Mouse (Mus musculus) layer of hippocampus, postnatal 36 days (tissue): ENCODE measurements around the gene Bpnt1. TPM values are rescaled to one million over a fixed set of nuclear protein-coding genes. Genes with fewer than 3 reads are reported as not detected.
A peak's percentile ranks its signal among the peaks of the same experiment; 100 is the strongest.

Experiments used
- DNase-seq, 2 experiments: peaks; one replicate each; pipeline ENCODE4 v3.0.0; 2022
- total RNA-seq, 2 experiments: library from RNA; stranded (reverse); gene quantifications; 2 replicates each; pipeline ENCODE4 v1.2.3; 2021

The Bpnt1 gene
- total RNA-seq, 2 experiments from 2014 or later: 74.8 to 76.2 TPM

GRCm38 (mm10) chr1:185331364-185331763, 585 bp upstream of the Bpnt1 start:
- DNase-seq: no peak

GRCm38 (mm10) chr1:185333651-185334050, 1.7 kb downstream of the Bpnt1 start:
- no peak for DNase-seq

- no peak for DNase-seq
Observed at GRCm38 (mm10) chr1:185334136-185334535, 2.2 kb downstream of the Bpnt1 start.

GRCm38 (mm10) chr1:185335231-185335765, 3.3 kb downstream of the Bpnt1 start:
- DNase-seq: no peak

- no peak for DNase-seq
Observed at GRCm38 (mm10) chr1:185336535-185336934, 4.6 kb downstream of the Bpnt1 start.

- DNase-seq: no peak
Observed at GRCm38 (mm10) chr1:185342441-185342840, 10.5 kb downstream of the Bpnt1 start.

- no peak for DNase-seq
Observed at GRCm38 (mm10) chr1:185343422-185343821, 11.5 kb downstream of the Bpnt1 start.

GRCm38 (mm10) chr1:185346188-185346587, 14.2 kb downstream of the Bpnt1 start:
- DNase-seq: no peak

GRCm38 (mm10) chr1:185349741-185350140, 17.8 kb downstream of the Bpnt1 start:
- no peak for DNase-seq

GRCm38 (mm10) chr1:185350611-185351010, 18.7 kb downstream of the Bpnt1 start:
- no peak for DNase-seq

- no peak for DNase-seq
Observed at GRCm38 (mm10) chr1:185352151-185352550, 20.2 kb downstream of the Bpnt1 start.

GRCm38 (mm10) chr1:185353351-185353750, 21.4 kb downstream of the Bpnt1 start:
- DNase-seq: no peak

GRCm38 (mm10) chr1:185354731-185355130, 22.8 kb downstream of the Bpnt1 start:
- DNase-seq: no peak

GRCm38 (mm10) chr1:185356246-185356645, 24.3 kb downstream of the Bpnt1 start:
- DNase-seq: no peak

GRCm38 (mm10) chr1:185358211-185358610, 26.3 kb downstream of the Bpnt1 start:
- no peak for DNase-seq

GRCm38 (mm10) chr1:185362677-185363520, 30.9 kb downstream of the Bpnt1 start, which contains the start of gene Eprs:
TSS of gene Eprs (plus strand) at chr1:185363044.
- peak; percentile 98 to 99 for DNase-seq

GRCm38 (mm10) chr1:185363526-185364182, 31.7 kb downstream of the Bpnt1 start:
- peak in 1 of 2 experiments; percentile 11 for DNase-seq

- DNase-seq: no peak
Observed at GRCm38 (mm10) chr1:185364183-185364540, 32.2 kb downstream of the Bpnt1 start.

- no peak for DNase-seq
Observed at GRCm38 (mm10) chr1:185367383-185367782, 35.4 kb downstream of the Bpnt1 start.

GRCm38 (mm10) chr1:185369979-185370378, 38.0 kb downstream of the Bpnt1 start:
- no peak for DNase-seq

GRCm38 (mm10) chr1:185376390-185376789, 44.4 kb downstream of the Bpnt1 start:
- DNase-seq: no peak

GRCm38 (mm10) chr1:185377429-185377828, 45.5 kb downstream of the Bpnt1 start:
- no peak for DNase-seq

- no peak for DNase-seq
Observed at GRCm38 (mm10) chr1:185401615-185402014, 69.7 kb downstream of the Bpnt1 start.

GRCm38 (mm10) chr1:185404021-185404420, 72.1 kb downstream of the Bpnt1 start:
- DNase-seq: no peak
